Mouse (Mus musculus) kidney, postnatal 0 days (tissue): ENCODE measurements at regions not wholly inside any gene's neighbourhood (a gene's known extent, or its start where the extent isn't known, plus 50 kb on each side); places are given as distances from the start of the nearest gene placed in this dataset.

Experiments
- ATAC-seq: fragments of 200-750 bp; cut with Nextera tagmentation; replicated peaks from 2 replicates; pipeline ENCODE4 v1.8.0; 2017; ENCODE audit warnings: low read depth, moderate number of reproducible peaks, moderate TSS enrichment, moderate library complexity; ENCODE audit not compliant: low FRiP score
- DNase-seq: peaks from one replicate; pipeline ENCODE4 v3.0.0-alpha.2; 2016; ENCODE audit warnings: low spot score
- H3K27ac ChIP-seq: fragments of 300-500 bp; sonication (generic); 2 replicates; pipeline ENCODE4 v1.5.1; 2014; ENCODE audit warnings: mild to moderate bottlenecking
- H3K27me3 ChIP-seq: fragments of 300-500 bp; sonication (generic); 2 replicates; pipeline ENCODE4 v1.6.1; 2014; ENCODE audit warnings: low read length, mixed read lengths; ENCODE audit not compliant: insufficient read depth
- H3K36me3 ChIP-seq: fragments of 300-500 bp; sonication (generic); 2 replicates; pipeline ENCODE4 v1.6.1; 2014; ENCODE audit warnings: low read length, mixed read lengths; ENCODE audit not compliant: insufficient read depth
- H3K4me1 ChIP-seq: fragments of 300-500 bp; sonication (generic); replicated peaks from 2 replicates; pipeline ENCODE4 v1.6.1; 2014; ENCODE audit warnings: antibody characterized with exemption, low read length, mixed read lengths; ENCODE audit not compliant: insufficient read depth
- H3K4me2 ChIP-seq: fragments of 300-500 bp; sonication (generic); 2 replicates; pipeline ENCODE4 v1.6.1; 2014; ENCODE audit warnings: mild to moderate bottlenecking, low read length, moderate library complexity, mixed read lengths
- H3K4me3 ChIP-seq: fragments of 300-500 bp; sonication (generic); replicated peaks from 2 replicates; pipeline ENCODE4 v1.5.1; 2014; ENCODE audit warnings: low read depth, low read length
- H3K9ac ChIP-seq: fragments of 300-500 bp; sonication (generic); 2 replicates; pipeline ENCODE4 v1.6.1; 2014; ENCODE audit warnings: low read depth, low read length
- H3K9me3 ChIP-seq: fragments of 300-500 bp; sonication (generic); replicated peaks from 2 replicates; pipeline ENCODE4 v1.6.1; 2016; ENCODE audit warnings: low read length, inconsistent platforms, mixed read lengths
- CTCF ChIP-seq: IDR thresholded peaks from 2 replicates; pipeline ENCODE4 v1.5.1; 2016; ENCODE audit warnings: antibody characterized with exemption, low read depth, mild to moderate bottlenecking, moderate library complexity
- WGBS: fragments of 180-500 bp; shearing (Covaris S2); extraction: QIAGEN DNeasy Blood & Tissue Kit; methylation state at CpG from one replicate; pipeline ENCODE4 v1.1.7; 2014; 5-methylcytosine and 5-hydroxymethylcytosine counted together

- ATAC-seq = no peak
- WGBS = 15% methylated on average over 12 of the region's 12 CpGs
Measured at GRCm38 (mm10) chr16:78490245-78490644, 86.3 kb downstream of the D16Ertd472e start.

DNA sequence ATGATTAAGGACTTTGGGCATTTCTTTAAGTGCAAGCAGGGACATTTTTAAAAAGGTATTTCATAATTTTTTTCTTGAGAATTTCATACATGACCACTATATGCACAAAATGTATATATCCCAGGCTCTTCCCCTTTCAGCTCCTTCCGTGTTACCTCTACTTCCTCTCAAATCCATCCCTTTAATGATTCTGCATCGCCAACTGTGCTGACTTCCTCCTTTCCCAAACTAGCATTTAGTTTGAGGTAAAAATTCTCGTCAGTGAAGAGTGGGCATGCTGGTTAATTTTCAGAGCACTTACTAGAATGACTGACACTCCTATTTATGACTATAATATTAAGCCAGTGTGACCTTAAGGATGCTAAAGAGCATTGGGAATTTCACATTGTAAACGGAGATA is 86.9 kb downstream of the D16Ertd472e start:
- H3K27me3 ChIP-seq = no peaks in the 10 kb centered on the region
- no peaks in the 10 kb centered on the region for H3K9me3 ChIP-seq
- H3K4me2 ChIP-seq = peak overlapping the region; percentile 51; the same call in 1 of the 2 replicates
- WGBS = 51% methylated on average over 4 of the region's 4 CpGs
- peak overlapping the region; percentile 8; the same call in 1 of the 2 replicates for H3K27ac ChIP-seq
- H3K36me3 ChIP-seq = no peaks in the 10 kb centered on the region
- DNase-seq (no peak), ATAC-seq (no peak)
- no peak for TF ChIP-seq CTCF
- H3K4me3 ChIP-seq = no peak overlapping the region
- no peaks in the 10 kb centered on the region for H3K4me1 ChIP-seq
- no peak overlapping the region for H3K9ac ChIP-seq

More at GRCm38 (mm10) chr16:78490245-78490644, 86.3 kb downstream of the D16Ertd472e start:
- Histone ChIP-seq H3K36me3 (no peaks in the 10 kb centered on the region), H3K9me3 (no peaks in the 10 kb centered on the region), H3K4me2 (peak overlapping the region; percentile 51), H3K27ac (peak overlapping the region; percentile 8), H3K9ac (peak overlapping the region; percentile 6; the same call in 1 of the 2 replicates), H3K4me1 (no peaks in the 10 kb centered on the region), H3K4me3 (peak overlapping the region; percentile 27), H3K27me3 (no peaks in the 10 kb centered on the region)
- DNase-seq = peak; percentile 80
- TF ChIP-seq CTCF = no peak

GRCm38 (mm10) chr16:78486531-78486930 is 90.0 kb downstream of the D16Ertd472e start:
- WGBS = 79% methylated on average over 6 of the region's 6 CpGs
- no peaks in the 10 kb centered on the region for H3K9me3 ChIP-seq
- ATAC-seq = no peak
- H3K4me3 ChIP-seq = no peak overlapping the region
- H3K4me2 ChIP-seq = no peak overlapping the region
- H3K4me1 ChIP-seq = no peaks in the 10 kb centered on the region
- H3K27me3 ChIP-seq = no peaks in the 10 kb centered on the region
- DNase-seq = no peak
- no peaks in the 10 kb centered on the region for H3K36me3 ChIP-seq
- H3K9ac ChIP-seq = no peak overlapping the region
- no peak for TF ChIP-seq CTCF
- H3K27ac ChIP-seq = no peak overlapping the region

DNA sequence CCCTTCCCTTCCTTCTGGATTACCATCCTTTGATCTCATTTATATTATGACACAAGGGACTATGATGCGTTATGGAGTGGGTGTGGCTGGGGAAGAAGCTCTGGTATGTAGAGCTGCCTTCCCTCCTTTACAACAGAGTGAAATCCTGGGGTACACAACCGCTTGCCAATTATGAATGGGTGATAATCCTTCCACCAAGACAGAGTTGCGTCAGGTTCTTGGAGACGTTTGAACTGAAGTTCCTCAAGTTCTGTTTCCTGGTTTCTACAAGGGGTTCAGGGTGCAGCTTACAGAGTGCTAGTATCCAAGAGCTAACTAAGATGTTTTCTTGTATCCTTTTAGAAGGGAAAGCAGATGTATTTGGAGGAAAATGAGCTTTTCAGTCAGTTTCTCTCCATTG is 92.2 kb downstream of the D16Ertd472e start:
- ATAC-seq (no peak), DNase-seq (no peak)
- no peak overlapping the region for H3K27ac ChIP-seq
- H3K36me3 ChIP-seq = no peaks in the 10 kb centered on the region
- H3K27me3 ChIP-seq = no peaks in the 10 kb centered on the region
- TF ChIP-seq CTCF = no peak
- H3K4me1 ChIP-seq = 0 out of 2 replicates have a peak, but pooled peaks cover 4% of the 10 kb centered on the region
- no peak overlapping the region for H3K4me3 ChIP-seq
- H3K4me2 ChIP-seq = no peak overlapping the region
- H3K9me3 ChIP-seq = no peaks in the 10 kb centered on the region
- no peak overlapping the region for H3K9ac ChIP-seq
- 90% methylated on average over 4 of the region's 4 CpGs for WGBS

GRCm38 (mm10) chr16:78481571-78481970 is 94.9 kb downstream of the D16Ertd472e start:
- TF ChIP-seq CTCF = no peak
- no peak for DNase-seq
- 0 out of 2 replicates have a peak, but pooled peaks cover 4% of the 10 kb centered on the region for H3K4me1 ChIP-seq

GRCm38 (mm10) chr16:78481065-78481464 is 95.4 kb downstream of the D16Ertd472e start:
- Histone ChIP-seq H3K9me3 (no peaks in the 10 kb centered on the region), H3K4me2 (no peak overlapping the region), H3K36me3 (no peaks in the 10 kb centered on the region), H3K4me3 (no peak overlapping the region), H3K9ac (no peak overlapping the region), H3K4me1 (0 out of 2 replicates have a peak, but pooled peaks cover 4% of the 10 kb centered on the region), H3K27ac (no peak overlapping the region), H3K27me3 (no peaks in the 10 kb centered on the region)
- WGBS = 13% methylated on average over 5 of the region's 5 CpGs
- ATAC-seq = peak; percentile 29; the same call in 1 of the 2 replicates
- peak; percentile 40 for DNase-seq
- TF ChIP-seq CTCF = no peak

More at GRCm38 (mm10) chr16:78481571-78481970, 94.9 kb downstream of the D16Ertd472e start:
- Histone ChIP-seq H3K4me2 (no peak overlapping the region), H3K36me3 (no peaks in the 10 kb centered on the region), H3K4me3 (no peak overlapping the region), H3K27ac (no peak overlapping the region), H3K9me3 (no peaks in the 10 kb centered on the region), H3K27me3 (no peaks in the 10 kb centered on the region), H3K9ac (no peak overlapping the region)
- WGBS = 83% methylated on average over 6 of the region's 6 CpGs
- ATAC-seq = no peak

DNA sequence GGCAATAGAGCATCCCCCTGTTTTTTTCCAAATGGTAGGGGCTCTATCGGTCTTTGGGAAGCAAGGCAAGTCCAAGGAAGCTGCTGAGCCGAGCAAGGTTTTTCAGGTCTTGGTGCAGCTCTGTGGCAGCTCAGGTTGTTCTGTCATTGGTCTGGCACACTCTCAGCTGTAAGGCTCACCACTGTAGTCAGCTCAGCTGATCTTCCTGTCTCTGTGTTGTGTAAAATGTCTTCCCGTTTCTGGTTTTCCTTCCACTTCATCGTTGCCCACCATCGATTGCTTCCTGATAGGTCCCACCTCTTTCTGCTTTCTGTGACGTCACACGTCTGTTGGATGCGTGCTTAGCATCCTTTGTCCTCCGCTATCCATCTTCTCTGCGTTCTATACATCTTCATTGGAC is 96.2 kb downstream of the D16Ertd472e start:
- no peak for TF ChIP-seq CTCF
- WGBS = 94% methylated on average over 10 of the region's 10 CpGs
- DNase-seq = no peak
- Histone ChIP-seq H3K9ac (no peak overlapping the region), H3K36me3 (no peaks in the 10 kb centered on the region), H3K4me3 (no peak overlapping the region), H3K4me1 (0 out of 2 replicates have a peak, but pooled peaks cover 4% of the 10 kb centered on the region), H3K27me3 (no peaks in the 10 kb centered on the region), H3K9me3 (no peaks in the 10 kb centered on the region), H3K27ac (no peak overlapping the region), H3K4me2 (no peak overlapping the region)
- ATAC-seq = no peak
